Mouse (Mus musculus) megakaryocyte, adult 5-6 weeks (primary cell): ENCODE results near the gene H1fx. TPM values are rescaled to one million over a fixed set of nuclear protein-coding genes. Genes with fewer than 3 reads are reported as not detected.
"Not testable (repeated sequence)": the region's sequence is repeated elsewhere in the genome, so short reads cannot be mapped to it uniquely, and the experiment has no call there.

ENCODE experiments used
- ATAC-seq: 2 replicates; pipeline ENCODE4 v1.8.0; 2016; ENCODE audit warnings: mild to moderate bottlenecking, inconsistent platforms; ENCODE audit not compliant: poor library complexity, severe bottlenecking
- total RNA-seq, 2 experiments: library from RNA; stranded (forward) in 1 of 2; stranded (reverse) in 1 of 2; fragments of 153-499, 151-499 nt in 1 of 2; fragments of 221-1000, 200-1000 nt in 1 of 2; gene quantifications; 2 replicates each; pipeline versions ENCODE4 v1.2.3 to v1.2.4; 2015 to 2017

H1fx gene
- total RNA-seq, 2 experiments from 2014 or later, result 0.11 TPM; not detected in 1

DNA sequence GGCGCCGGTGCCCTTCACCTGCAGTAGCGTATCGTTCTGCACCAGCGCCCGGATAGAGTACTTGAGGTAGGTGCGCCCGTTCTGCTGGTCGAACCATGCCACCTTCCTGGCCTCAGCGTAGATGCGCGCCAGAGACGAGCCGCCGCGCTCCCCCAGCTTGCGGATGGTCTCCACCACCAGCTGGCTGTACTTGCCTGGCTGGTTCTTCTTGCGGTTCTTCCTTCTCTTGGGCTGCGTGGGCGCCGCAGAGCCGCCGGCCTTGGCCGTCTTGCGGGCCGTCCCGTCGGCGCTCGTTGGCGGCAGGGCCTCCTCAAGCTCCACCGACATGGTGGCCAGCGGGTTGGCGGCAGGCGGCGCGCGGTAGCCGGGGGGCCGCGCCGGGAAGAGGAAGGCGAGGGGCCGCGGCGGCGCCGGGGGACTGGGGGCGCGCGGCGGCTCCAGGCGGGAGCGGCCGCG lies 379 bp downstream of the H1fx start:
- ATAC-seq, result no peak

DNA sequence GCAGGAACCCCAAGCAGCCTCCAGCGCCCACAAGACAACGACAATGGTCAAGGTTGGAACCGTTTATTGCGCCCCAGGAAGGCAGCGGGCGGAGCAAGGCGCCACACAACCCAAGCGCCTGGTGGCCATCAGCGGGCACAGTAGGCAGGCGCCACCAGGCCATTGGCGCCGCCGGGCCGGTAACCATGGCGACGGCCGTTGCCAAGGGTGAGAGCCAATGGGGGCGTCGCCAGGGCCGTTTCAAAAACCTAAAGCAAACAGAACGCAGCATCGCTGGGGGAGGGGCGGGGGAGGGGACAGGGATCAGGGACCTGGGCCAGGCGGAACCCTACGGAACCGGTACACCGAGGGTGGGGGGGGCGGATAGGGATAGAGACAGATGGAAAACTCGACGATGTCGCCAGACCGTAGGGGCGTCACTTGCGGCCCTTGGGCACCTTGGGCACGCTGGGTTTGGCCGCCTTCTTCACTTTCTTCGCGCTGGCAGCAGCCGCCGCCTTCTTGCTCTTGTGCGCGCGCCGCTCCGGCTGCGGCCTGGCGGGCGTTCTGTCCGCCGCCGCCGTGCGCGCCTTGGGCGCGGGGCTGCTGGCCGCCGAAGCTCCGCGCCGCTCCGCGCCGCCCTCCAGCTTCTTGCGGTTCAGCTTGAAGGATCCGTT lies 935 bp downstream of the H1fx start:
- ATAC-seq, result peak; percentile 60

DNA sequence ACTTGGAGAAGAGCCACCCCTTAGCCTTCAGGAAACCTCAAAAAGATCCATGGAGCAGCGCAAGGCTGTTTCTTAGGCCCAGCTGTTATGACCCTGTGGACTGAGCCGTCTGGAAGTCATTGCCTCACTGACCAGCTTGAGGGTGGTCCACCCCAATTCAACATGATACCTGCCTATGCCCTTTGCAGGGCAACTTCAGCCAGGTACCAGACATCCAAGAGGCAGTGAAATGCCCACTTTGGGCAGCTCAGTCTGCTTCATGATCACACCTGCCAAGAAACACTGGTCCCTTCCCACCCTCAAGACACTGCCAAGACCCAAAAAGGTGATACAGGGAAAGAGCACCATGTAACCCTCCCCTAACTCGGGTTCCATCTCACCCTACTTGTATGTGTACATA lies 1.7 kb downstream of the H1fx start:
- no peak for ATAC-seq

DNA sequence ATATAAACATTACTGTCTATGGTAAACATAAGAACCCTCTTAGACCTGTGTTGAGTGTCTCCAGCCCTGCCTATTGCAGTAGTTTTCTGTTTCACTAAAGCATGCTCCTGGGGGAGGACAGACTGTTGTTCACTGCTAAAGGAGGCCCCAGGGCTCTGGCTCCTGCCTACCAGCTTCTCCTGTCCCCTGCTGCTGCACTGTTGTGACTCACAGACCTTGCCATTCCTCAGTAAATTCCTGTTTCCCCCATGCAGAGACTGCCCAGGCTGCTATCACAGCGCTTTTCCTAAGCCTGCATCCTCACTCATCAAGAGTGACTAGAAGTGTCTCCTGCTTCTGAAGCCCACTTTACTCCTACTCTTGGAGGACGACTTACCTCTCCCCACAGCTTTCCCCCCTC lies 11.4 kb downstream of the H1fx start:
- no peak for ATAC-seq

DNA sequence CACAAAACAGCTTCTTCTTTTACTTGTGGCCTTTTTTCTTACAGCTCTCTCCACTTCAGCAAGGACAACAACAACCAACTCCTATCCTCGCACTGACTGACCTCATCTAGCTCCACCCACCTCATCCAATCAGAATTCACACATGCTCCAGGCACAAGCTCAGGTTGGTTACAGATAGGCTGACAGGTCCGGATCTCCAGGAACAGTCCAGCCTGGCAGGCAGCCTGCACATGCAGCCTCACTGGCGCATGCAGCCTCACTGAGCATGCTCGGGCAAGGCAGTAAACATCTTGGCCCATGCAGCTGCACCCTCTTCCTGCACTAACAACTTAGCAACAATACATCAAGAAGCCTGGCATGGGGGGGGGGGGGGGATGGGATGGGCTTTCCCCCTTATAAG lies 19.0 kb downstream of the H1fx start:
- ATAC-seq, result not testable (repeated sequence)

DNA sequence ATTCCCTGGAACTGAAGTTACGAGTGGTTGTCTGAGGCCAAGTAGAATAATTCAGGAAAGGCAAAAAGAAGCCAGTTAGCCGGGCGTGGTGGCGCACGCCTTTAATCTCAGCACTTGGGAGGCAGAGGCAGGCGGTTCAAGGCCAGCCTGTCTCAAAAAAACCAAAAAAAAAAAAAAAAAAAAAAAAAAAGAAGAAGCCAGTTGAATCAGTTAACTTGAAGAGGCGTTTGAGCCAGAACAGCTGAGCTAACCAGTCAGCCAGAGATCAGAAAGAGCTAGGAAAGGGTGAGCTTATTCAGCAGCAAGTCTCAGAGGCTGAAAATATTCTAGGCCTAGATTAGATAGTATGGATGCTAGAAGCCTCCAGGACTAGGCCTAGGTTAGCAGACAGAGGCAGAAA lies 39.3 kb downstream of the H1fx start:
- ATAC-seq, result no peak

DNA sequence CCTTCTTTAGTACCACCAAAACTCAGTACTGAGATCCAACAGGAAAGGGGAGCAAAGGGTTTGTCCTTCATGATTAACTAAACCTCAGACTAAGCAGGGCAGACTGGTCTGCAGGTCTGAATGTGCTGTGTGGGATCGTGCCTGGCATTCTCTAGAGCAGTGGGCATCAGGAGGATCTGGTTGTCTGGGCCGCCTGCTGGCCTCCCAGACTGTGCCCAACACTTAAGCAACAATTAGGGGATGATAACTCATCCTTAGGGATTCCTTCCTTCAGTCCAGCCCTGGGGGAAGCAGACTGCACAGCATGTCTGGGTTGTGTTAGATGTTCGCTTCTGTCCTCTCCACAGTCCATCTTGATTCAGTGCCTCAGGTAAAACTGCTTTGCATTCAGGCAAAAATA lies 42.5 kb downstream of the H1fx start:
- ATAC-seq, result no peak

DNA sequence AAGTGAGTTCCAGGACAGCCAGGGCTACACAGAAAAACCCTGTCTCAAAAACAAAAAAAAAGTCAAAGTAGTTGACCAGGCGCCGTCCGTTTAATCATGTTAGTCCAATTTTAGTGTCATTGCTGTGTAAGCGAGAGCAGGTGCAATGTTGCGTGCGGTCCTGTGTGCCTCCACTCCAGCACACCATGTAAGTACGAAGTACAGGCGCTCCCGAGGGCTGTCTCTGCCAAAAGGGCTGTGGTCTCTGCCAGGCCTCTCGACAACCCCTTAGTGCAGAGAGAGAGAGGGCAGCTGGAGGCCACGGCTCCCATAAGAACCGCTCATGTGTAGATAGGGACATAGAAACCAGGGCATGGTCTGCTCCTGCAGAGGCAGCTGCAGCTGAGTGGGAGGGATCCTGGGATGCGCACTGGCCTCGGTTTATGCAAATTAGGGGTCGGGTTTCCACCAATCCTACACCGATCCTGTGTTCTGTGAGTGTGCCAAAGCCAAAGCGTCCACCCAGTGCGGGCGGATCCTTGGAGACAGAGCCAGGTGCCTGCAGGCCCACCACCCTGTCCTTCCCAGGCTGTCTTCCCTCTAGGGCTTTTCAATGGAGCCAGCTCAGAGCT lies 44.2 kb downstream of the H1fx start:
- ATAC-seq, result no peak

DNA sequence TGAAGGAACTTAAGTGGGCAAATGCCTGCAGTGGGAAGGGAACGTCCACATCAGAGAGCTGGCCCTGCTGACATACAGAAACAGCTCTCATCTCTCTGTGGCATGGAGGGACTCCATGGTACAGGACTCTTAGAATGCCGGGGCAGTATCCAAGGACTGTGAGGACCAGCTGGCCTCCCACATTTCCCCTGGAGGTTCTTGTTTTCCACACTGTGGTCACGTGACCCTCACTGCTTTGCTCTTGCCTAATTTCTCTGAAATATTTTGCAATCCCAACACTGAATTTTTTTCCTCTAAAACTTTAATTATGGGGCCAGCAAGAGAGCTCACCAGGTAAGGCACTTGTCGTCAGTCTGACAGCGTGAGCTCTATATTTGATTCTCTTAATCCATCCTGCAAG lies 46.4 kb downstream of the H1fx start:
- no peak for ATAC-seq

Other genes with a start within 250 kb of the H1fx start
- 0.16 and 1.2 TPM in 2 replicates for gene Gp9, start 203.6 kb downstream of the H1fx start, total RNA-seq (2015)
- 0.59 TPM in 1 of 2 replicates, not detected in the other for gene Gp9, start 203.6 kb downstream of the H1fx start, total RNA-seq (2017)
- gene Rab43, start 169.5 kb downstream of the H1fx start, total RNA-seq (2015), result 36.4 and 40.7 TPM in 2 replicates
- gene Rab43, start 169.5 kb downstream of the H1fx start, total RNA-seq (2017), result 12.7 and 13.3 TPM in 2 replicates
- gene Gm45140, start 145.8 kb downstream of the H1fx start, total RNA-seq (2015), result 2.5 and 6.0 TPM in 2 replicates
- gene Gm45140, start 145.8 kb downstream of the H1fx start, total RNA-seq (2017), result 25.6 and 28.7 TPM in 2 replicates
- gene Isy1, start 142.8 kb downstream of the H1fx start, total RNA-seq (2015), result 10.2 and 16.7 TPM in 2 replicates
- gene Isy1, start 142.8 kb downstream of the H1fx start, total RNA-seq (2017), result 94.0 and 120 TPM in 2 replicates
- 264 and 268 TPM in 2 replicates for gene Cnbp, start 130.5 kb downstream of the H1fx start, total RNA-seq (2015)
- 389 and 399 TPM in 2 replicates for gene Cnbp, start 130.5 kb downstream of the H1fx start, total RNA-seq (2017)
- gene Copg1, start 93.8 kb downstream of the H1fx start, total RNA-seq (2015), result 25.8 and 29.6 TPM in 2 replicates
- 47.1 and 50.8 TPM in 2 replicates for gene Copg1, start 93.8 kb downstream of the H1fx start, total RNA-seq (2017)
- gene Hmces, start 67.7 kb downstream of the H1fx start, total RNA-seq (2015), result 4.9 and 10.1 TPM in 2 replicates
- gene Hmces, start 67.7 kb downstream of the H1fx start, total RNA-seq (2017), result 13.4 and 15.2 TPM in 2 replicates
- 429 and 450 TPM in 2 replicates for gene Rab7, start 63.6 kb upstream of the H1fx start, total RNA-seq (2015)
- 132 and 169 TPM in 2 replicates for gene Rab7, start 63.6 kb upstream of the H1fx start, total RNA-seq (2017)
- 56.6 and 67.2 TPM in 2 replicates for gene Rpn1, start 102.8 kb upstream of the H1fx start, total RNA-seq (2015)
- gene Rpn1, start 102.8 kb upstream of the H1fx start, total RNA-seq (2017), result 130 and 142 TPM in 2 replicates
- 21.4 and 22.3 TPM in 2 replicates for gene Gata2, start 212.3 kb upstream of the H1fx start, total RNA-seq (2015)
- gene Gata2, start 212.3 kb upstream of the H1fx start, total RNA-seq (2017), result 11.3 and 13.5 TPM in 2 replicates
- not detected in 2 replicates for gene Dnajb8, start 240.6 kb upstream of the H1fx start, total RNA-seq (2015)
- not detected in 2 replicates for gene Dnajb8, start 240.6 kb upstream of the H1fx start, total RNA-seq (2017)